Mouse (Mus musculus) heart, postnatal 36 days (tissue): ENCODE results near the gene Pcnx3. TPM values are rescaled to one million over a fixed set of nuclear protein-coding genes. Genes with fewer than 3 reads are reported as not detected.

Experiments used
- microRNA-seq, 2 experiments: library from miRNA; unstranded; fragments of <30 nt; microRNA quantifications; one replicate each; pipeline ENCODE4 v1.2.0; 2021; ENCODE audit warnings: borderline number of aligned reads in 2 of 2
- total RNA-seq, 2 experiments: library from RNA; stranded (reverse); gene quantifications; 2 replicates each; pipeline ENCODE4 v1.2.3; 2021

Pcnx3 gene
- total RNA-seq, 2 experiments from 2014 or later, result 15.7 to 16.8 TPM

Small RNA genes within 50 kb of the gene (microRNA-seq; reads per million reads assigned to microRNA genes)
- 0 reads per million in 2 experiments for gene Mir6987

Other genes with a start within 250 kb of the Pcnx3 start
- gene Fosl1, start 241.4 kb downstream of the Pcnx3 start, total RNA-seq, result not detected
- gene Ccdc85b, start 231.0 kb downstream of the Pcnx3 start, total RNA-seq, result 10 to 100 TPM in 1 of 2 experiments, 1 to 10 TPM in 1; 9.5 to 11.0 TPM
- gene Fibp, start 228.3 kb downstream of the Pcnx3 start, total RNA-seq, result 10 to 100 TPM; 50.3 to 50.5 TPM
- under 1 TPM in 1 of 2 experiments, not detected in 1; 0.43 TPM for gene Ctsw, start 220.4 kb downstream of the Pcnx3 start, total RNA-seq
- gene Efemp2, start 215.0 kb downstream of the Pcnx3 start, total RNA-seq, result 1 to 10 TPM; 9.0 to 9.8 TPM
- 10 to 100 TPM; 19.6 to 23.7 TPM for gene Mus81, start 200.5 kb downstream of the Pcnx3 start, total RNA-seq
- gene Cfl1, start 198.5 kb downstream of the Pcnx3 start, total RNA-seq, result 100 to 1,000 TPM; 174 to 188 TPM
- gene 1700020D05Rik, start 185.1 kb downstream of the Pcnx3 start, total RNA-seq, result under 1 TPM; 0.58 to 0.70 TPM
- 1 to 10 TPM; 5.1 TPM for gene Snx32, start 178.4 kb downstream of the Pcnx3 start, total RNA-seq
- not detected for gene Ovol1, start 128.3 kb downstream of the Pcnx3 start, total RNA-seq
- gene Ap5b1, start 120.9 kb downstream of the Pcnx3 start, total RNA-seq, result 1 to 10 TPM; 3.1 to 3.4 TPM
- 10 to 100 TPM; 42.7 to 53.2 TPM for gene Rnaseh2c, start 87.0 kb downstream of the Pcnx3 start, total RNA-seq
- gene Kat5, start 78.7 kb downstream of the Pcnx3 start, total RNA-seq, result 10 to 100 TPM; 30.3 to 37.0 TPM
- 10 to 100 TPM; 25.6 to 31.2 TPM for gene Rela, start 51.4 kb downstream of the Pcnx3 start, total RNA-seq
- 10 to 100 TPM; 19.5 to 29.0 TPM for gene Sipa1, start 25.2 kb downstream of the Pcnx3 start, total RNA-seq
- 10 to 100 TPM; 26.0 to 29.5 TPM for gene Map3k11, start 166 bp downstream of the Pcnx3 start, total RNA-seq
- not detected for gene Kcnk7, start 15.5 kb upstream of the Pcnx3 start, total RNA-seq
- gene Ehbp1l1, start 37.4 kb upstream of the Pcnx3 start, total RNA-seq, result 100 to 1,000 TPM; 135 to 136 TPM
- 10 to 100 TPM; 29.3 to 32.6 TPM for gene Fam89b, start 40.7 kb upstream of the Pcnx3 start, total RNA-seq
- gene Ltbp3, start 52.0 kb upstream of the Pcnx3 start, total RNA-seq, result 10 to 100 TPM; 36.5 to 42.2 TPM
- 10 to 100 TPM; 69.0 to 72.9 TPM for gene Scyl1, start 82.5 kb upstream of the Pcnx3 start, total RNA-seq
- gene Frmd8, start 186.4 kb upstream of the Pcnx3 start, total RNA-seq, result 10 to 100 TPM; 11.4 to 11.7 TPM
- gene Slc25a45, start 188.9 kb upstream of the Pcnx3 start, total RNA-seq, result 1 to 10 TPM; 3.4 to 4.2 TPM
- under 1 TPM; 0.57 to 0.64 TPM for gene Tigd3, start 205.2 kb upstream of the Pcnx3 start, total RNA-seq
- gene Dpf2, start 224.1 kb upstream of the Pcnx3 start, total RNA-seq, result 10 to 100 TPM; 75.8 to 96.2 TPM
- 1 to 10 TPM; 9.3 to 9.5 TPM for gene Cdc42ep2, start 235.9 kb upstream of the Pcnx3 start, total RNA-seq